10 mouse cellular contexts compared by ENCODE assay signal in genomic region chr13:112264666-112265065, GRCm38 (mm10). TPM values are rescaled to one million over a fixed set of nuclear protein-coding genes. Genes with fewer than 3 reads are reported as not detected.
DNase-seq lines count a peak whose midpoint lies in the region; ATAC-seq and TF ChIP-seq lines count a peak whose summit lies in the region.
"Had no signal": no experiment of that assay in that cellular context is flagged by ENCODE, and none has a peak within 500 bp of the region (broad histone marks: within the 10 kb centered on the region; RNA-seq: fewer than 3 reads in every experiment).

No protein-coding gene starts in this region.

- no peak overlapping the region for H3K27ac ChIP-seq in intestine, postnatal 0 days (ENCODE audit: low read depth, low read length)
- H3K27ac ChIP-seq in intestine, embryonic 15.5 days: no peak overlapping the region
- H3K27ac ChIP-seq in bone marrow, adult 2 months (ENCODE audit: control insufficient read depth, insufficient read depth, low read depth, low read length, poor library complexity): no peak overlapping the region
- no peak overlapping the region for H3K27ac ChIP-seq in stomach, embryonic 16.5 days (ENCODE audit: low read length)
- H3K27ac ChIP-seq: embryonic facial prominence, embryonic 12.5 days; limb, embryonic 15.5 days had no signal

- H3K9me3 ChIP-seq in intestine, postnatal 0 days (ENCODE audit: control insufficient read depth): no peaks in the 10 kb centered on the region
- H3K9me3 ChIP-seq in intestine, embryonic 15.5 days: no peaks in the 10 kb centered on the region
- no peaks in the 10 kb centered on the region for H3K9me3 ChIP-seq in stomach, embryonic 16.5 days (replicated peaks; ENCODE audit: control insufficient read depth, low read length)
- H3K9me3 ChIP-seq: embryonic facial prominence, embryonic 12.5 days; limb, embryonic 15.5 days had no signal

- ATAC-seq in intestine, postnatal 0 days: no peak
- no peak; the same call in 1 of the 2 replicates for ATAC-seq in intestine, embryonic 15.5 days
- ATAC-seq in stomach, embryonic 16.5 days (ENCODE audit: insufficient read depth, low FRiP score): 0 out of 2 replicates have a peak, but pooled peaks have one; percentile 44

- H3K27me3 ChIP-seq in intestine, postnatal 0 days (replicated peaks; ENCODE audit: control insufficient read depth, insufficient read depth, low read length): no peaks in the 10 kb centered on the region
- no peaks in the 10 kb centered on the region for H3K27me3 ChIP-seq in intestine, embryonic 15.5 days (replicated peaks)
- H3K27me3 ChIP-seq in stomach, embryonic 16.5 days (ENCODE audit: control insufficient read depth, insufficient read depth, low read length): no peaks in the 10 kb centered on the region
- H3K27me3 ChIP-seq: embryonic facial prominence, embryonic 12.5 days; limb, embryonic 15.5 days had no signal

- peak; percentile 27 for DNase-seq in ES-CJ7 (ENCODE audit: low read depth, low spot score)
- peak; percentile 48 for DNase-seq in forelimb bud, embryonic 11.5 days (ENCODE audit: low read depth, low spot score)
- peak; percentile 40 for DNase-seq in lung, postnatal 14 days
- no peak for DNase-seq in gastrocnemius, postnatal 4 days (ENCODE audit: low spot score in 2 of 2)

- no peak for TF ChIP-seq POLR2A in bone marrow, adult 2 months (IDR thresholded peaks at IDR 0.05; ENCODE audit: borderline replicate concordance, control insufficient read depth, low read depth, low read length)

- H3K4me3 ChIP-seq in intestine, postnatal 0 days (ENCODE audit: low read depth, low read length): no peak overlapping the region
- H3K4me3 ChIP-seq in intestine, embryonic 15.5 days (replicated peaks): no peak overlapping the region
- no peak overlapping the region for H3K4me3 ChIP-seq in bone marrow, adult 2 months (replicated peaks; ENCODE audit: control insufficient read depth, low read depth, low read length)
- no peak overlapping the region for H3K4me3 ChIP-seq in stomach, embryonic 16.5 days (replicated peaks; ENCODE audit: low read length)
- H3K4me3 ChIP-seq: embryonic facial prominence, embryonic 12.5 days; limb, embryonic 15.5 days had no signal

- H3K36me3 ChIP-seq in intestine, postnatal 0 days (ENCODE audit: control insufficient read depth, insufficient read depth): no peaks in the 10 kb centered on the region
- no peaks in the 10 kb centered on the region for H3K36me3 ChIP-seq in intestine, embryonic 15.5 days
- H3K36me3 ChIP-seq in stomach, embryonic 16.5 days (ENCODE audit: control insufficient read depth, insufficient read depth, low read length): no peaks in the 10 kb centered on the region
- H3K36me3 ChIP-seq: embryonic facial prominence, embryonic 12.5 days; limb, embryonic 15.5 days had no signal

- H3K4me2 ChIP-seq in intestine, postnatal 0 days (replicated peaks; ENCODE audit: low read depth): no peak overlapping the region
- no peak overlapping the region for H3K4me2 ChIP-seq in intestine, embryonic 15.5 days (replicated peaks)
- H3K4me2 ChIP-seq in stomach, embryonic 16.5 days (ENCODE audit: low read depth, low read length): no peak overlapping the region
- H3K4me2 ChIP-seq: embryonic facial prominence, embryonic 12.5 days; limb, embryonic 15.5 days had no signal

- peak; percentile 96 for TF ChIP-seq CTCF in intestine, postnatal 0 days (IDR thresholded peaks at IDR 0.05; ENCODE audit: low read depth)
- peak; percentile 78 for TF ChIP-seq CTCF in bone marrow, adult 2 months (IDR thresholded peaks at IDR 0.05; ENCODE audit: control insufficient read depth, insufficient read depth, low read length)

- no peaks in the 10 kb centered on the region for H3K4me1 ChIP-seq in intestine, postnatal 0 days (replicated peaks; ENCODE audit: control insufficient read depth, insufficient read depth, low read length)
- H3K4me1 ChIP-seq in intestine, embryonic 15.5 days (replicated peaks): no peaks in the 10 kb centered on the region
- H3K4me1 ChIP-seq in bone marrow, adult 2 months (ENCODE audit: control insufficient read depth, insufficient read depth, low read length): no peaks in the 10 kb centered on the region
- H3K4me1 ChIP-seq in stomach, embryonic 16.5 days (ENCODE audit: control insufficient read depth, insufficient read depth, low read length): no peaks in the 10 kb centered on the region
- H3K4me1 ChIP-seq: limb, embryonic 15.5 days had no signal

- no peak overlapping the region for H3K9ac ChIP-seq in intestine, postnatal 0 days (ENCODE audit: low read depth, low read length)
- H3K9ac ChIP-seq in intestine, embryonic 15.5 days: no peak overlapping the region
- H3K9ac ChIP-seq in stomach, embryonic 16.5 days (ENCODE audit: low read length): no peak overlapping the region
- H3K9ac ChIP-seq: embryonic facial prominence, embryonic 12.5 days; limb, embryonic 15.5 days had no signal

- WGBS in intestine, postnatal 0 days: 14% methylated on average over 4 of the region's 4 CpGs
- WGBS in intestine, embryonic 15.5 days: 7% methylated on average over 4 of the region's 4 CpGs
- WGBS in bone marrow, adult 2 months: 8% methylated on average over 4 of the region's 4 CpGs
- 15% methylated on average over 4 of the region's 4 CpGs for WGBS in stomach, embryonic 16.5 days

RNA-seq across cellular contexts. Expression of gene Ankrd55, which starts 23.6 kb away (rescaled TPM):
- polyA plus RNA-seq in intestine, postnatal 0 days (2015; fragmentation: Nextera tagmentation; extraction: Ambion mirVana): 0.37 and 0.47 TPM in 2 replicates
- polyA plus RNA-seq in intestine, embryonic 15.5 days (2015; fragmentation: Nextera tagmentation; extraction: Ambion mirVana): 0.21 and 0.25 TPM in 2 replicates
- polyA plus RNA-seq in bone marrow, adult 2 months (2011; ENCODE audit: insufficient read depth, insufficient read length, low replicate concordance, missing spikeins): 0.40 TPM in 1 of 2 replicates, not detected in the other
- polyA plus RNA-seq in stomach, embryonic 16.5 days (2015; fragmentation: Nextera tagmentation; extraction: Ambion mirVana): 0.39 and 0.46 TPM in 2 replicates
- total RNA-seq in gastrocnemius, postnatal 4 days (2021): under 1 TPM; 0.10 to 0.44 TPM

Comparison
In these comparisons a context has a peak if more than half of its experiments do, and no peak if none do; other contexts are left out.
1. DNase-seq: peak in ES-CJ7 (single experiment), forelimb bud, embryonic 11.5 days (single experiment) and lung, postnatal 14 days (single experiment); none in gastrocnemius, postnatal 4 days (0 of 2).